Mouse (Mus musculus) embryo, embryonic 10 days (tissue): ENCODE results near the gene Acot6.

ENCODE experiments used
- DNase-seq: peaks from one replicate; pipeline ENCODE4 v3.0.0-alpha.2; 2015; ENCODE audit warnings: low spot score

Acot6 gene

DNA sequence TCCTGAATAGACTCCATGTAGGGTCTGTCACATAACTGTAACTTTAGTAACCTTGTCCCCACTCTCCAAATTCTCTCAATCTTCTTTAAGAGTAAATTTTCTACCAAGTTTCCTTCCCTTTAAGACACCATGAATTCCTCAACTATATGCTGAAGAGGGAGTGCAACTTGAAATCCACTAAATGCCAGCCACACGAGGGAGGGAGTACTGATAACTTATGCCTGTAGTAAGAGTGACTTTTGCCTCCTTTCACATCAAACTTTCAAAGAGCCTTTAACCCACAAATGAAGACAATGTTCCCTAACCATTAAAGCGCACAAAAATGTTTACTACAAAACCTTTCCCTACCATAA, 1.0 kb downstream of the Acot6 start:
- no peak for DNase-seq

DNA sequence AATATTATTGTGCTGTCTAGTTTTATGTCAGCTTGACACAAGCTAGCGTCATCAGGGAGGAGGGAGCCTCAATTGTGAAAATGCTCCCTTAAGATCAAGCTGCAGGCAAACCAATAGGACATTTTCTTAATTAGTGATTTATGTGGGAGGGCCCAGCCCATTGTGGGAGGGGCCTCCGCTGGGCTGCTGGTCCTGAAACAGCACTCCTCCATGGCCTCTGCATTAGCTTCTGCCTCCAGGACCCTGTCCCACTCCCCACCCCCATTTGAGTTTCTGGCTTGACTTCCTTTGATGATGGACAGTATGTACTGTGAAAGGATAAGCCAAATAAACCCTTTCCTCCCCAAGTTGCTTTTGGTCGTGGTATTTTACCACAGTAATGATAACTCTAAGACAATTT, 6.6 kb downstream of the Acot6 start:
- DNase-seq = no peak

DNA sequence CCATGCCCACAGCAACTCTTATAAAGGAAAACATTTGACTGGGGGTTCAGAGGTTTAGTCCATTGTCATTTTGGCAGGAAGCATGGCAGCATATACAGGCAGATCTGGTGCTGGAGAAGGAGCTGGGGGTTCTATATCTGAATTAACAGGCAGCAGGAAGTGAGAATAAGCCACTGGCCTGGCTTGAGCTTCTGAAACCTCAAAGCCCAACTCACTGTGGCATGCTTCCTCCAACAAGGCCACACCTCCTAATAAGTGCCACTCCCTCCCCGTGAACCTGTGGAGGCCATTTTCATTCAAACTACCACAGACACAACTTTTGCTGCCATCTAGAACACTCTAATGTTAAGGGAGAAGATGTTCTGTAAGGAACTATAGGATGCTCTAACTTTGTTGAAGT, 7.2 kb downstream of the Acot6 start:
- DNase-seq = no peak

GRCm38 (mm10) chr12:84109924-84110323, 9.5 kb downstream of the Acot6 start:
- no peak for DNase-seq

DNA sequence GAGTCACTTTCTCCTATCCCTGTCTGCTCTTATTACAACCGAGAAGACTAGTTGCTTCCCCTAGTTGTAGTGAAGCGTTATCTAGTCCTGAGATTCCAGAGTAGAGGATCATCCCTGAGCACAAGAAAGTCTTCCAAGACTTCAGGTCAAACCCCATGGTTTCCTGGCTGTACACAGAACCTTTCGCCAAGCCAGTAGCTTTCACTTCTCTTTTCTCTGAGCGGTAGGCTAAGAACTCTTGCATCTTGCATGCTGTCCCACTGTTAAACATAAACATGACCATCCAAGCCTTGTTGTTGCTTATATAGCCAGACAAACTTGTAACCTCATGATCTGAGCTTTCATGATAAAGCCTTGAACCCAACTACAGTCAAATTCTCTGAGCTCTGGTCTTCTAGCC, 10.4 kb downstream of the Acot6 start:
- DNase-seq = no peak

DNA sequence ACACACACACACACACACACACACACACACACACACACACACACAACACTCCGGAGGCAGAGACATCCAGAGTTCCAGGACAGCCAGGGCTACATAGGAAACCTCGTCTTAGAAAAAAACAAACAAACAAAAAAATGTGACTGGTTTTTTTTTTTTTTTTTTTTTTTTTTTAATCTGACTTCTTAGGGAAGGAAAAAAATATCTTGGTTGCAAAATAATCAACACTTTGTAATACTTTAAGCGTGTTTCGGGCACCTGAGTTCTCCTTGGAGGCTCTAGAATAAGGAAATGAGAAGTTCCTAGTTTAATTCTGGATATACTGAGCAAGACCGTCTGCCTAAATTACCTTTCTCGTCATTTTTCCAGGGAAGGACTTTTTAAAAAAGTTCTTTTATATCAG, 13.2 kb downstream of the Acot6 start:
- no peak for DNase-seq

DNA sequence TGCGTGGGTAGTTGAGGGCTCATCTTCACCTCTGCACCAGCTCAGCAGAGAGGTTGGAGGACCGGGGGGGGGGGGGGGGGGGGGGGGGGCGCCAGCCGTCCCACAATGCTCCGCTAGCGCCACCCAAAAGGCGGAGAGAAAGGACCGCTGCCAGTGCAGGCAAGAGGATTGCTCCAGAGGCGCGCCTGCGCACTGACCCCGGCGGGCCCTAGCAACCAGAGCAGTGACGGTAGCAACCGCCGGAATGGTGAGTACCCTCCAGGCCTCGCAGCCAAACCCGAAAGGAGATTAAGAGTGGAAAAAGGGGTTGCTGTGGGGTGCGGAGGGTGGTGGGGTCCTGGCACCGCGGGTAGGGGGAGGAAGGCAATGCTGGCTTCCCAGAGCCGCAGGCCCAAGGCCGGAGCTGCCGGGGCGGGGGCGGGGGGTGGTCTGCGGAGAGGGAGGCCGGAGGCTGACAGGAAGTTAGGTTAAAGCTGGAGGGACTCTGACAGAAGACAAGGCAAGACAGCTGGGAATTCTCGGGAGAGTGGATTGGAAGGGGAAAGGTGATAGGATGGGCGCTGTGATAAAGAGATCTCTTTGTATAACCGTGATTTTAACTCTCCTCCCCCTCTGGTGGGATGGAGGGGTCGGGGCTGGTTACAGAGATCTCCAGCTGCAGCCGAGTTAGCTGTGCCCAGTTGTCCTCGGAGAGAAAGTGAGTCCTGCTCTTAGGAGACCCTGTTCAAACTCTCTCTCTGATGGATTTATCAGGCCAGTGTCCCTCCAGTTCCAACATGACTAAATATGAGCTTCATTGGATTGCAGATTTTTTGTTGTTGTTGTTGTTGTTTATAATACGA, 13.9 kb downstream of the Acot6 start, which contains the start of gene Dnal1:
Dnal1 (plus strand) TSS at position 214 of the 842 bp plus-strand sequence.
- DNase-seq = peak; percentile 95

- DNase-seq = no peak
These were observed 19.1 kb downstream of the Acot6 start for GRCm38 (mm10) chr12:84119584-84119983.

DNA sequence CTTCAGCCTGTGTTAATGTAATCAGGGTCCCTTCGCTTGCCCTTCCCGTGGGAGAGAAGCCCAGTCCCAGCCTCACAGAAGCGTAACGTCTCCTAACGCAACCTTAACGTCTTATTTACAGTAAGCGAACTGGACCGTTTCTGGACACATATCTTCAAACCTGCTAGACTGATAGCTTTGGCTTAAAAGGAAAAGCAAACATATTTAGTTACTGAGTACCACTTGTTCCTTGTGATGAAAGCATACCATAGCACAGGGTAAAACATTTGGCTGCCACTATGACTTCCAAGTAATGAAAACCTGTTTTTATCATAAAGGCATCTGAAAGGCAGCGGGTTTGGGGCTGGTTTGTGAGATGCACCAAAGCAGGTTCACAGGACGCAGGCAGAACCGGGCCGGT, 25.4 kb downstream of the Acot6 start:
- no peak for DNase-seq

DNA sequence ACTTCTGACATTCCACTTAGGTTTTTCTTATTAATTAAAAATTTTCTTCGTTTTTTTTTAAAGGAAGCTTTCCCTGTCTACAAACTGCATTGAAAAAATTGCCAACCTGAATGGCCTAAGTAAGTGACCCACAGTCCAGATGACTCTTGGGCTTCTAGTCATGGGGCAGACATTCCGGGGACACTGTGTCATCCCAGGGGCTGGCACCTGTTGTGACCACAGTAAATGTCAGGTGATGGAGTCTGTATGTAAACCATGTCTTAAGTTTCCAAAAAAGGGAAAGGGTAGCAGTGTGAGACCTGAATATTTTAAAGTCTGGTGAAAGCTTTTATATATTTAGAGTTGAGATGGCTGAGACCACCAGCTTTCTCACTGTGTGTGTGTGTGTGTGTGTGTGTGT, 26.4 kb downstream of the Acot6 start:
- no peak for DNase-seq

- no peak for DNase-seq
These were observed 28.1 kb downstream of the Acot6 start for GRCm38 (mm10) chr12:84128576-84128975.

DNA sequence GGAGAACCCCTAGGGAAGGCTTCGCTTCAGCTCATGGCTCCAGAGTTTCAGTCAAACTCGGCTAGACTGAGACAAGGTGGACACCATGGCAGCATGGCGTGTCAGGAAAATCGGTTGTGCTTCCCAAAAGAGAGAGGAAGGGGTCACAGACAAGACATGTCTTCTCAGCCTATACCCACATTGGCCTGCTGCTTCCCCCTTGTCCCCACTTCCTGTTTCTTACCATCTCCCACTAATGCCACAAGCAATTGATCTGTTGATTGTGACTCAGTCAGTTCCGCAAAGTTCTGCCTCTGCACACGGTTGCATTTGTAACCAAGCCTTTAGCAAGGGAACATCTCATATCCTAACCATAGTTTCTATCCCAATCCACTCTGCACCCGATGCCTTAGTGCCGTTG, 29.5 kb downstream of the Acot6 start:
- no peak for DNase-seq

DNA sequence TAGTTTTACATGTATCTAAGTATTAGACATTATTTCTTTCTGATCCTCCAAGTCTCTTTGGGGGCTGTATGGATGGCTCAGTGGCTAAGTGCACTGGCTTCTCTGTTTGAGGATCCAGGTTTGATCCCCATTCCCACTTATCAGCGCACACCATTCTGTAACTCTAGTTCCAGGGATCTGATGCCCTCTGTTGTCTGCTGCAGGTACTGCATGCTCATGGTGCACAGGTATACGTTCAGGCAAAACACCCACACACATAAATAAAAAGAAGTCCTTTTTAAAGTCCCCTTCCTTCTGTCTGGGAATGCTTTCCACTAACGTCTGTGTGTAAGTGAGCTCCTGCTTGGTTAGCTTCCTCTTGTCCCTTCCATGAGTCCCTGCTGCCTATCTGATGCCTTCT, 31.8 kb downstream of the Acot6 start:
- peak; percentile 68 for DNase-seq

GRCm38 (mm10) chr12:84137131-84137530, 36.7 kb downstream of the Acot6 start:
- DNase-seq = no peak

- no peak for DNase-seq
These were observed 39.7 kb downstream of the Acot6 start for GRCm38 (mm10) chr12:84140135-84140534.

- no peak for DNase-seq
These were observed 40.8 kb downstream of the Acot6 start for GRCm38 (mm10) chr12:84141271-84141670.

- peak; percentile 70 for DNase-seq
These were observed 42.0 kb downstream of the Acot6 start for GRCm38 (mm10) chr12:84142281-84143050.

DNA sequence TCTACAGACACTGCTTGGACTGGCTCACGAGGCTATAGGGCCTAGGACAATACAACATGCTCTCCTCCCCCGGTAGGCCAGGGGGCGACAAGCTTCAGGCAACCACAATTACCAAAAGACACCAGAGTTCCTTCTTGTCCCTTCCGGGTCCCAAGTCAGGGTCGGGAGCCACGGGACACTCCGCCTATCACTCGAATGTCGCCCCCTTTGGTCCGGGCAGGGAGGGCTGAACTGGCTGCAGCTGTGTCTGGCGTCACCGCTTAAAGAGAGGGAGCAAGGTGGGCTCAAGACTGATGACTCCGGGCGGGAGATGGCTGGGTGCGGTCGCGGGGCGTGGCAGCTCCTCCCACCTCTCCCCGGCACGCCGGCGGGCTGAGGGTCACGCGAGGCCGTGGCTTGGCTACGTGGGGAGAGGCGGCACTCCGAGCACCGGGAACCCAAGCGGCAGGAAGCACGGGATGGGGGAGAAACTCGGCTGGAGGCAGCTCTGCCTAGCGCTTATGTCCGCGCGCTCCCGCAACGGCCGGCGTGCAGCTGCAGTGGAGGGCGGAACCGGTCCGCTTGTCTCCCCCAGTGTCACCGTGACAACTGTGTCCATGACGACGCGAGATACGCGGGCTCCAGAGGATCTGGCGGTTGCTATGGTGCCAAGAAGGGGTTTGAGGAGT, 47.6 kb downstream of the Acot6 start, which contains the start of gene Pnma1:
Pnma1 (minus strand) TSS at position 536 of the 668 bp plus-strand sequence.
- peak; percentile 96 for DNase-seq

- no peak for DNase-seq
These were observed 48.2 kb downstream of the Acot6 start for GRCm38 (mm10) chr12:84148622-84149012.

DNA sequence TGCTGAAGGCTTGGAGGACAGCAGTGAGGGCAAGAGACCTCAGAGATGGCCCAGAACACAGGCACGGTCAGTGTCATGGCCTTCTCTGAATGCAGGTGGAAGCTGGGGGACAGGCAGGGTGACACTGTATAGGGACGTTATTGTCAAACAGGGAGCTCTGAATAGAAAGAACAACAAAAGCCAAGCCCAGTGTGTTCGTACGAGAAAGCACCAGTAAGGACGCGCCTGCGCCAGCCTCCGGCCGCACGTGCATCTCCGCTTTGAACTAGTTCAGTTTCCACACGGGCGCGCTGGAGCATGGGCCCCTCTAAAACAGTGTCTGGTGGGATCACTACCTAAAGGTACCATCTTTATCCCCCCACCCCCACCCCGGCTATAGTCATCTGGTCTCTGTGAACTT, 49.5 kb downstream of the Acot6 start:
- no peak for DNase-seq

DNA sequence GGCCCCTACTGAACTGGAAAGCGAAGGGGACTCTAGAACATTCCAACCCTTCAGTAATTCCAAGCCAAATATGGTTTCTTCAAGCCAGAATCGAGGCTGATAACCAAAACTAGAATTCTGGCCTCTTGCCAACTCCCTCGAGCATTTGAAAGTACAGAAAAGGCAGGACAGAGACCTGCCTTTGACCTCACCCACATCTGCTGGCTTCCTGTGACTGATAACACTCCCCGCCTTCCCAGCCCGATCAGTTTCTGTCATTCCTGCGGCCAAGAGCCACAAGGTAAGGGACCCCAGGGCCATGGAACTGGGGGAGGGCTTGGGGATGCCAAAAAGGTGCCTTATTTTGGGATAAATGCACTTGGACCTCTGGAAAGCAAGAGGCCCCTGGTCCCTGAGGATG, 50.5 kb downstream of the Acot6 start:
- no peak for DNase-seq

DNA sequence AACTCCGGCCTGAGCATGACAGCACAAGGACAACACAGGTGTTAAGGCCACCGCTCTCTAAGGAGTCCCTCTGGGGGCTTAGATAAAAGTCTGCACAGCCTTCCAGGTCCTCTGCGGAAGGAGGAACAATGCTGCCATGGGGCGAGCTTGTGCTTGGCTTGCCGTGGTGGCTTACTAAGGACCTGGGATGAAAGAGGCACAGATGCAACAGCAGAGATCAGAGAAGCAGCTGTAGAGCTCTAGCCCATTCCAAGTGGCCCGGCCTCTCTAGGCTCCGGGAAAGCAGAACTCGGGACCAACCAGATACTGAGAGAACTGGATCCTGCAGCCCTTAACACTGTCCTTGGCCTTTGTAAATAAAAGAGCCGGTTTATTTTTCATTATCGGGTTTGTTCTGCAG, 51.5 kb downstream of the Acot6 start:
- DNase-seq = no peak
